Mouse (Mus musculus): ENCODE data around the gene Fibp.

The Fibp gene

GRCm38 (mm10) chr19:5432992-5433852 lies 27.2 kb upstream of the Fibp start:
- peak; percentile 81 for DNase-seq

GRCm38 (mm10) chr19:5433951-5434350 lies 26.5 kb upstream of the Fibp start:
- no peak for DNase-seq

- DNase-seq, result no peak
Measured at GRCm38 (mm10) chr19:5444371-5444908, 16.0 kb upstream of the Fibp start.

- DNase-seq, result peak; percentile 69
Measured at GRCm38 (mm10) chr19:5444954-5445353, 15.5 kb upstream of the Fibp start.

GRCm38 (mm10) chr19:5445747-5446146 lies 14.7 kb upstream of the Fibp start:
- no peak for DNase-seq

- DNase-seq, result peak; percentile 56
Measured at GRCm38 (mm10) chr19:5447515-5448353, 12.7 kb upstream of the Fibp start, which contains the start of gene Fosl1. Gene Fosl1 (plus strand): TSS chr19:5447547.

GRCm38 (mm10) chr19:5448354-5449150 lies 11.9 kb upstream of the Fibp start:
- no peak for DNase-seq

GRCm38 (mm10) chr19:5449673-5450072 lies 10.7 kb upstream of the Fibp start:
- DNase-seq, result no peak

- DNase-seq, result no peak
Measured at GRCm38 (mm10) chr19:5451766-5452165, 8.6 kb upstream of the Fibp start.

GRCm38 (mm10) chr19:5455037-5455436 lies 5.4 kb upstream of the Fibp start:
- no peak for DNase-seq

- no peak for DNase-seq
Measured at GRCm38 (mm10) chr19:5455568-5455967, 4.8 kb upstream of the Fibp start.

GRCm38 (mm10) chr19:5456241-5456921 lies 4.0 kb upstream of the Fibp start:
- DNase-seq, result no peak

- peak; percentile 97 for DNase-seq
Measured at GRCm38 (mm10) chr19:5456922-5457745, 3.3 kb upstream of the Fibp start.

GRCm38 (mm10) chr19:5457746-5458442 lies 2.5 kb upstream of the Fibp start, which contains the start of gene Ccdc85b:
Gene Ccdc85b (minus strand): TSS chr19:5457894.
- no peak for DNase-seq

- no peak for DNase-seq
Measured at GRCm38 (mm10) chr19:5459019-5459418, 1.4 kb upstream of the Fibp start.

GRCm38 (mm10) chr19:5459896-5460295 lies 519 bp upstream of the Fibp start:
- DNase-seq, result no peak

GRCm38 (mm10) chr19:5461411-5461810 lies 996 bp downstream of the Fibp start:
- no peak for DNase-seq

- no peak for DNase-seq
Measured at GRCm38 (mm10) chr19:5463212-5463611, 2.8 kb downstream of the Fibp start.

- DNase-seq, result peak; percentile 57
Measured at GRCm38 (mm10) chr19:5463791-5464562, 3.6 kb downstream of the Fibp start.

- DNase-seq, result no peak
Measured at GRCm38 (mm10) chr19:5465037-5465436, 4.6 kb downstream of the Fibp start.
